Mouse (Mus musculus): Measurements from ENCODE around the gene Trim34a. TPM values are rescaled to one million over a fixed set of nuclear protein-coding genes. Genes with fewer than 3 reads are reported as not detected.
"Not testable (repeated sequence)": the region's sequence is repeated elsewhere in the genome, so short reads cannot be mapped to it uniquely, and the experiment has no call there.

The Trim34a gene
- polyA plus RNA-seq, 1 experiment from 2014 or later = 1.4 TPM

GRCm38 (mm10) chr7:104240857-104241256, 3.4 kb upstream of the Trim34a start:
- H3K4me2 ChIP-seq (replicated peaks; ENCODE audit: low read depth, low read length) = no peak overlapping the region
- H3K9ac ChIP-seq (ENCODE audit: low read depth, low read length) = no peak overlapping the region
- H3K9me3 ChIP-seq (ENCODE audit: control insufficient read depth, low read length) = no peaks in the 10 kb centered on the region
- H3K36me3 ChIP-seq (ENCODE audit: control insufficient read depth, insufficient read depth, low read length) = no peaks in the 10 kb centered on the region
- no peaks in the 10 kb centered on the region for H3K4me1 ChIP-seq (ENCODE audit: control insufficient read depth, insufficient read depth, low read length)
- no peak for ATAC-seq (ENCODE audit: low FRiP score, low TSS enrichment)
- no peaks in the 10 kb centered on the region for H3K27me3 ChIP-seq (ENCODE audit: control insufficient read depth, insufficient read depth, low read length)
- H3K4me3 ChIP-seq (ENCODE audit: low read length) = no peak overlapping the region
- H3K27ac ChIP-seq (ENCODE audit: low read depth, low read length) = no peak overlapping the region

GRCm38 (mm10) chr7:104243616-104244015, 641 bp upstream of the Trim34a start:
- no peak for ATAC-seq (ENCODE audit: low FRiP score, low TSS enrichment)
- H3K4me1 ChIP-seq (ENCODE audit: control insufficient read depth, insufficient read depth, low read length) = no peaks in the 10 kb centered on the region
- H3K4me2 ChIP-seq (replicated peaks; ENCODE audit: low read depth, low read length) = no peak overlapping the region

GRCm38 (mm10) chr7:104260380-104260779, 16.1 kb downstream of the Trim34a start:
- H3K9ac ChIP-seq (ENCODE audit: low read depth, low read length); H3K27me3 ChIP-seq (ENCODE audit: control insufficient read depth, insufficient read depth, low read length); H3K36me3 ChIP-seq (ENCODE audit: control insufficient read depth, insufficient read depth, low read length); H3K9me3 ChIP-seq (ENCODE audit: control insufficient read depth, low read length); H3K4me2 ChIP-seq (replicated peaks; ENCODE audit: low read depth, low read length); H3K4me3 ChIP-seq (ENCODE audit: low read length); ATAC-seq (ENCODE audit: low FRiP score, low TSS enrichment); H3K4me1 ChIP-seq (ENCODE audit: control insufficient read depth, insufficient read depth, low read length); H3K27ac ChIP-seq (ENCODE audit: low read depth, low read length): not testable (repeated sequence)
- 90% methylated on average over 4 of the region's 4 CpGs for WGBS

More at GRCm38 (mm10) chr7:104243616-104244015, 641 bp upstream of the Trim34a start:
- Histone ChIP-seq H3K27ac (ENCODE audit: low read depth, low read length) (no peak overlapping the region), H3K9ac (ENCODE audit: low read depth, low read length) (no peak overlapping the region), H3K27me3 (ENCODE audit: control insufficient read depth, insufficient read depth, low read length) (no peaks in the 10 kb centered on the region), H3K4me3 (ENCODE audit: low read length) (no peak overlapping the region), H3K9me3 (ENCODE audit: control insufficient read depth, low read length) (no peaks in the 10 kb centered on the region), H3K36me3 (ENCODE audit: control insufficient read depth, insufficient read depth, low read length) (no peaks in the 10 kb centered on the region)
- whole genome bisulfite sequencing = 56% methylated on average over 1 of the region's 1 CpGs

- H3K27ac ChIP-seq (ENCODE audit: low read depth, low read length); H3K4me3 ChIP-seq (ENCODE audit: low read length); ATAC-seq (ENCODE audit: low FRiP score, low TSS enrichment); H3K4me2 ChIP-seq (replicated peaks; ENCODE audit: low read depth, low read length); H3K9ac ChIP-seq (ENCODE audit: low read depth, low read length); H3K9me3 ChIP-seq (ENCODE audit: control insufficient read depth, low read length); H3K36me3 ChIP-seq (ENCODE audit: control insufficient read depth, insufficient read depth, low read length); H3K4me1 ChIP-seq (ENCODE audit: control insufficient read depth, insufficient read depth, low read length); H3K27me3 ChIP-seq (ENCODE audit: control insufficient read depth, insufficient read depth, low read length): not testable (repeated sequence)
- 69% methylated on average over 3 of the region's 5 CpGs for WGBS
Measured at GRCm38 (mm10) chr7:104265335-104265734, 21.1 kb downstream of the Trim34a start.

GRCm38 (mm10) chr7:104279361-104279760, 35.1 kb downstream of the Trim34a start:
- not testable (repeated sequence) for H3K4me3 ChIP-seq (ENCODE audit: low read length); H3K9me3 ChIP-seq (ENCODE audit: control insufficient read depth, low read length); H3K9ac ChIP-seq (ENCODE audit: low read depth, low read length); ATAC-seq (ENCODE audit: low FRiP score, low TSS enrichment); H3K4me2 ChIP-seq (replicated peaks; ENCODE audit: low read depth, low read length); H3K27ac ChIP-seq (ENCODE audit: low read depth, low read length); H3K36me3 ChIP-seq (ENCODE audit: control insufficient read depth, insufficient read depth, low read length); H3K4me1 ChIP-seq (ENCODE audit: control insufficient read depth, insufficient read depth, low read length); H3K27me3 ChIP-seq (ENCODE audit: control insufficient read depth, insufficient read depth, low read length)
- WGBS = 88% methylated on average over 3 of the region's 3 CpGs

GRCm38 (mm10) chr7:104287576-104288443, 43.6 kb downstream of the Trim34a start, which contains the start of gene Trim5:
Gene Trim5, minus strand, starts transcription at chr7:104288094.
- not testable (repeated sequence) for H3K4me1 ChIP-seq (ENCODE audit: control insufficient read depth, insufficient read depth, low read length); H3K9me3 ChIP-seq (ENCODE audit: control insufficient read depth, low read length); H3K27me3 ChIP-seq (ENCODE audit: control insufficient read depth, insufficient read depth, low read length); H3K27ac ChIP-seq (ENCODE audit: low read depth, low read length); H3K9ac ChIP-seq (ENCODE audit: low read depth, low read length); H3K36me3 ChIP-seq (ENCODE audit: control insufficient read depth, insufficient read depth, low read length)
- H3K4me2 ChIP-seq (replicated peaks; ENCODE audit: low read depth, low read length) = peak within 1 kb of the TSS; percentile 17
- WGBS = 39% methylated on average over 14 of the region's 14 CpGs
- ATAC-seq (ENCODE audit: low FRiP score, low TSS enrichment) = peak; percentile 86; the same call in 1 of the 2 replicates
- 0 out of 2 replicates have a peak within 1 kb of the TSS, but pooled peaks have one; percentile 9 for H3K4me3 ChIP-seq (ENCODE audit: low read length)

- Histone ChIP-seq H3K36me3 (ENCODE audit: control insufficient read depth, insufficient read depth, low read length) (no peaks in the 10 kb centered on the region), H3K27ac (ENCODE audit: low read depth, low read length) (no peak overlapping the region), H3K4me2 (replicated peaks; ENCODE audit: low read depth, low read length) (no peak overlapping the region), H3K4me3 (ENCODE audit: low read length) (no peak overlapping the region), H3K4me1 (ENCODE audit: control insufficient read depth, insufficient read depth, low read length) (no peaks in the 10 kb centered on the region), H3K9me3 (ENCODE audit: control insufficient read depth, low read length) (no peaks in the 10 kb centered on the region), H3K27me3 (ENCODE audit: control insufficient read depth, insufficient read depth, low read length) (no peaks in the 10 kb centered on the region), H3K9ac (ENCODE audit: low read depth, low read length) (no peak overlapping the region)
- 100% methylated on average over 1 of the region's 1 CpGs for WGBS
- no peak for ATAC-seq (ENCODE audit: low FRiP score, low TSS enrichment)
Measured at GRCm38 (mm10) chr7:104290641-104291040, 46.4 kb downstream of the Trim34a start.

GRCm38 (mm10) chr7:104291638-104292400, 47.6 kb downstream of the Trim34a start:
- Histone ChIP-seq H3K27me3 (ENCODE audit: control insufficient read depth, insufficient read depth, low read length) (no peaks in the 10 kb centered on the region), H3K4me3 (ENCODE audit: low read length) (no peak overlapping the region), H3K27ac (ENCODE audit: low read depth, low read length) (no peak overlapping the region), H3K4me2 (replicated peaks; ENCODE audit: low read depth, low read length) (no peak overlapping the region), H3K9me3 (ENCODE audit: control insufficient read depth, low read length) (no peaks in the 10 kb centered on the region), H3K9ac (ENCODE audit: low read depth, low read length) (no peak overlapping the region), H3K36me3 (ENCODE audit: control insufficient read depth, insufficient read depth, low read length) (no peaks in the 10 kb centered on the region), H3K4me1 (ENCODE audit: control insufficient read depth, insufficient read depth, low read length) (no peaks in the 10 kb centered on the region)
- 80% methylated on average over 5 of the region's 5 CpGs for WGBS
- no peak for ATAC-seq (ENCODE audit: low FRiP score, low TSS enrichment)

All from kidney, embryonic 14.5 days (tissue).